Mouse (Mus musculus) gastrocnemius, postnatal 10 days (tissue): Measurements from ENCODE around the gene Btnl9. TPM values are rescaled to one million over a fixed set of nuclear protein-coding genes. Genes with fewer than 3 reads are reported as not detected.
A peak's percentile ranks its signal among the peaks of the same experiment; 100 is the strongest.
"Not testable (repeated sequence)": the region's sequence is repeated elsewhere in the genome, so short reads cannot be mapped to it uniquely, and the experiment has no call there.

ENCODE experiments used
- DNase-seq: peaks from one replicate; pipeline ENCODE4 v3.0.0; 2021; ENCODE audit warnings: mixed read lengths
- total RNA-seq, 2 experiments: library from RNA; stranded (reverse); gene quantifications; 2 replicates each; pipeline ENCODE4 v1.2.3; 2021

The Btnl9 gene
- total RNA-seq, 2 experiments from 2014 or later: 5.9 to 7.7 TPM

GRCm38 (mm10) chr11:49176047-49176779 is 10.7 kb downstream of the Btnl9 start:
- not testable (repeated sequence) for DNase-seq

- no peak for DNase-seq
These were observed 11.6 kb downstream of the Btnl9 start for GRCm38 (mm10) chr11:49175345-49175744.

- no peak for DNase-seq
These were observed 16.4 kb downstream of the Btnl9 start for GRCm38 (mm10) chr11:49170576-49170975.

- peak; percentile 14 for DNase-seq
These were observed 17.9 kb downstream of the Btnl9 start for GRCm38 (mm10) chr11:49168839-49169611.

- no peak for DNase-seq
These were observed 29.8 kb downstream of the Btnl9 start for GRCm38 (mm10) chr11:49156821-49157814.

GRCm38 (mm10) chr11:49154077-49154476 is 32.9 kb downstream of the Btnl9 start, which contains the start of gene Olfr1394:
Gene Olfr1394 (plus strand): TSS chr11:49154377.
- DNase-seq: no peak

- no peak for DNase-seq
These were observed 45.0 kb downstream of the Btnl9 start, which contains the start of gene Olfr1395 for GRCm38 (mm10) chr11:49141974-49142373. Gene Olfr1395 (plus strand): TSS chr11:49142274.

GRCm38 (mm10) chr11:49124169-49124568 is 62.8 kb downstream of the Btnl9 start:
- no peak for DNase-seq

- DNase-seq: no peak
These were observed 67.3 kb downstream of the Btnl9 start for GRCm38 (mm10) chr11:49119635-49120034.

Other genes starting within 250 kb of the Btnl9 start
- 1 to 10 TPM; 1.2 to 1.5 TPM for gene Psme2b, start 241.0 kb downstream of the Btnl9 start, total RNA-seq
- under 1 TPM; 0.12 to 0.16 TPM for gene Olfr56, start 208.3 kb downstream of the Btnl9 start, total RNA-seq
- 1 to 10 TPM in 1 of 2 experiments, under 1 TPM in 1; 0.59 to 1.0 TPM for gene 9930111J21Rik1, start 207.8 kb downstream of the Btnl9 start, total RNA-seq
- gene Gm12185, start 194.9 kb downstream of the Btnl9 start, total RNA-seq: under 1 TPM; 0.19 to 0.34 TPM
- under 1 TPM in 1 of 2 experiments, not detected in 1; 0.09 TPM for gene Tgtp1, start 193.0 kb downstream of the Btnl9 start, total RNA-seq
- 1 to 10 TPM in 1 of 2 experiments, under 1 TPM in 1; 0.87 to 1.9 TPM for gene 9930111J21Rik2, start 135.9 kb downstream of the Btnl9 start, total RNA-seq
- gene Tgtp2, start 123.0 kb downstream of the Btnl9 start, total RNA-seq: not detected
- gene Ifi47, start 110.6 kb downstream of the Btnl9 start, total RNA-seq: 1 to 10 TPM in 1 of 2 experiments, under 1 TPM in 1; 0.77 to 1.9 TPM
- not detected for gene Olfr1396, start 72.3 kb downstream of the Btnl9 start, total RNA-seq
- gene Olfr1395, start 44.9 kb downstream of the Btnl9 start, total RNA-seq: not detected
- not detected for gene Olfr1394, start 32.8 kb downstream of the Btnl9 start, total RNA-seq
- 10 to 100 TPM; 20.8 to 27.5 TPM for gene Zfp62, start 16.1 kb upstream of the Btnl9 start, total RNA-seq
- 10 to 100 TPM; 42.7 to 60.3 TPM for gene Mgat1, start 57.0 kb upstream of the Btnl9 start, total RNA-seq
- under 1 TPM; 0.18 to 0.33 TPM for gene Olfr1393, start 91.1 kb upstream of the Btnl9 start, total RNA-seq
- not detected for gene Olfr1392, start 98.1 kb upstream of the Btnl9 start, total RNA-seq
- not detected for gene Olfr10, start 117.6 kb upstream of the Btnl9 start, total RNA-seq
- not detected for gene Olfr1391, start 135.6 kb upstream of the Btnl9 start, total RNA-seq
- gene Olfr1390, start 148.0 kb upstream of the Btnl9 start, total RNA-seq: not detected
- gene Olfr1389, start 235.9 kb upstream of the Btnl9 start, total RNA-seq: not detected
- gene Olfr1388, start 249.5 kb upstream of the Btnl9 start, total RNA-seq: under 1 TPM; 0.11 to 0.12 TPM